Mouse (Mus musculus) lung, embryonic 16.5 days (tissue): ENCODE data around the gene Rabgef1. TPM values are rescaled to one million over a fixed set of nuclear protein-coding genes. Genes with fewer than 3 reads are reported as not detected.
A peak's percentile ranks its signal among the peaks of the same experiment; 100 is the strongest.
"Not testable (repeated sequence)": the region's sequence is repeated elsewhere in the genome, so short reads cannot be mapped to it uniquely, and the experiment has no call there.

Experiments used
- ATAC-seq: fragments of 200-750 bp; cut with Nextera tagmentation; 2 replicates; pipeline ENCODE4 v1.8.0; 2017; ENCODE audit warnings: low read depth, mild to moderate bottlenecking, moderate library complexity
- H3K27ac ChIP-seq: fragments of 300-500 bp; sonication (generic); 2 replicates; pipeline ENCODE4 v1.5.1; 2014; ENCODE audit warnings: mild to moderate bottlenecking, control low read depth, low read length
- H3K27me3 ChIP-seq: fragments of 300-500 bp; sonication (generic); 2 replicates; pipeline ENCODE4 v1.6.1; 2014; ENCODE audit warnings: low read depth, low read length, mixed read lengths; ENCODE audit not compliant: control insufficient read depth, insufficient read depth
- H3K36me3 ChIP-seq: fragments of 300-500 bp; sonication (generic); 2 replicates; pipeline ENCODE4 v1.6.1; 2014; ENCODE audit warnings: low read length; ENCODE audit not compliant: control insufficient read depth, insufficient read depth
- H3K4me1 ChIP-seq: fragments of 300-500 bp; sonication (generic); replicated peaks from 2 replicates; pipeline ENCODE4 v1.6.1; 2014; ENCODE audit warnings: low read length, mixed read lengths; ENCODE audit not compliant: control insufficient read depth, insufficient read depth
- H3K4me2 ChIP-seq: fragments of 300-500 bp; sonication (generic); 2 replicates; pipeline ENCODE4 v1.6.1; 2014; ENCODE audit warnings: low read depth, low read length, control low read depth
- H3K4me3 ChIP-seq: fragments of 300-500 bp; sonication (generic); 2 replicates; pipeline ENCODE4 v1.5.1; 2014; ENCODE audit warnings: mild to moderate bottlenecking, low read length, control low read depth
- H3K9ac ChIP-seq: fragments of 300-500 bp; sonication (generic); 2 replicates; pipeline ENCODE4 v1.6.1; 2014; ENCODE audit warnings: low read length, control low read depth
- H3K9me3 ChIP-seq: fragments of 300-500 bp; sonication (generic); 2 replicates; pipeline ENCODE4 v1.6.1; 2016; ENCODE audit warnings: low read length; ENCODE audit not compliant: control insufficient read depth
- WGBS: fragments of 180-500 bp; shearing (Covaris S2); extraction: QIAGEN DNeasy Blood & Tissue Kit; methylation state at CpG from one replicate; pipeline ENCODE4 v1.1.7; 2014; 5-methylcytosine and 5-hydroxymethylcytosine counted together
- polyA plus RNA-seq: library from polyadenylated mRNA; unstranded; fragments of >200 nt; fragmentation: Nextera tagmentation; extraction: Ambion mirVana; gene quantifications from 2 replicates; pipeline ENCODE4 v1.2.1, GENCODE M21; 2015

Gene Rabgef1
- polyA plus RNA-seq, 1 experiment from 2014 or later: 31.1 TPM

DNA sequence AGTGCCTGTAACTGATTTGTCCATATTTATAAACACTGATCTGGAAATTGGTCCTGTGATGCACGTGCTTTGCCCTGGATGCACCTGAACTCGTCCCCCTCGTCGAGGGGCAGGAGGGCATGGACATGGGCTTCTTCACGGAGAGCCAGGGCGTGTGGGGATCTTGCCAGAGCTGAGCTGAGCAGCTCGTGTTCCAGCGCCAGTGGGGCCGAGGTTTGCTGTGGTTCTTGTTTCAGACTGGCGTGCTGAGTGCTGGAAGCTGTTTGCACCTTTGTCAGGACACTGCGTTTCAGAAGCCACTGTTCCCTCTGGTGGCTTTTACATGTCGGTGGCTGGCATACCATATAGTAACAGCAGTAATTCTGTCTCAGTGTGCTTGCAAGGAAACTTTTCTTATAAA is 69.8 kb downstream of the Rabgef1 start:
- Histone ChIP-seq H3K36me3 (peaks cover 57% of the 10 kb centered on the region), H3K27me3 (no peaks in the 10 kb centered on the region), H3K9me3 (no peaks in the 10 kb centered on the region), H3K27ac (no peak overlapping the region), H3K9ac (no peak overlapping the region), H3K4me1 (no peaks in the 10 kb centered on the region), H3K4me3 (no peak overlapping the region), H3K4me2 (no peak overlapping the region)
- 87% methylated on average over 12 of the region's 12 CpGs for WGBS
- no peak for ATAC-seq

DNA sequence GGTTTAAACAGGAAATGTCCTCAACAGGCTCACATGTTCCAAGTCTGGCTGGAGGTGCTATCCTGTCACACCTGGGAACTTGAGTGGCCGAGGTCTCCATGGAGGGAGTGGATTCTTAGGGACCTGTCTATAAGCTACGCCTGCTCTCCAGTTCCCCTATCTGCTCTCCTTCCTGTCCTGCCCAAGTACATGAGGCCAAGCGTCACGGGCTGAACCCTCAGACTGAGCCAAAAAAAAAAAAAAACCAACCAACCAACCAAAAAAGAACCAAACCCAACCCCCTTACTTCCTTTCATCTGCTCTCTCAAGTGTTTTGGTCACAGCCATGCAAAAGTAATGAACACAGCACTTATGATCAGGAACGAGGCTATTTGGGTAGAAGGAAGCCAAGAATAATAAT is 76.2 kb downstream of the Rabgef1 start:
- no peak overlapping the region for H3K27ac ChIP-seq
- ATAC-seq: no peak
- no peaks in the 10 kb centered on the region for H3K9me3 ChIP-seq
- peaks cover 66% of the 10 kb centered on the region for H3K36me3 ChIP-seq
- WGBS: 57% methylated on average over 5 of the region's 5 CpGs
- H3K4me1 ChIP-seq: no peaks in the 10 kb centered on the region
- no peak overlapping the region for H3K9ac ChIP-seq
- no peak overlapping the region for H3K4me2 ChIP-seq
- H3K27me3 ChIP-seq: no peaks in the 10 kb centered on the region
- H3K4me3 ChIP-seq: no peak overlapping the region

DNA sequence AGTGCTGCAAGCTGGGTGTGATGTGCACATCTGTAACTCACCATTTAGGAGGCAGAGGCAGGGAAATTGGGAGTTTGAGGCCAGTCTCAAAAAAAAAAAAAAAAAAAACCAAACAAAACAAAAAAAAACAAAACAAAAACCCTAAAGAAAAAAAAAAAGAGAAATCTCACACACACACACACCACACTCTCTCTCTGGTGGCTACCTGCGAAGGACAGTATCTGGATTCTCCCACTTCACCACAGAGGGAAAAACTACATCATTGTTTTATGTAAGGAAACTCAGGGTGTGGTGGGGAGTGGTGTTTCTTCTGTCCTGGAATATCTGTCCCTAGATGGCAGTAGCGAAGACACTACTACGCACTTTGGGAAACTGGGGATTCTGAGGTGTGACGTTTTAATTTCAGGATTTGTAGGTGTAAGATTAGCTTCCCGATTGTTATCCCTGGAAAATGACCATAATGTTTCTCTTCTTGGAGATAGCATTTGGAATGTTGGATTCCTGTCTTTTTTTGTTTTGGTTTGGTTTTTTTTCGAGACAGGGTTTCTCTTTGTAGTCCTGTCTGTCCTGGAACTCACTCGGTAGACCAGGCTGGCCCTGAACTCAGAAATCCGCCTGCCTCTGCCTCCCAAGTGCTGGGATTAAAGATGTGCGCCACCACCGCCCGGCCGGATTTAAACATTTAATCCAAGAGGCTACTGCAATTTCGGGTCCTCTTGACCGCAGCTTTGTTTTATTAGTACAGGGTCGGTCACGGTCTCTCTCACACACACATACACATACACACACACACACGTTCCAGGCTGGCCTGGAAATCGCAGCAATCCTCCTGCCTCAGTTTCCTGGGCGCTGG is 82.8 kb downstream of the Rabgef1 start:
- Histone ChIP-seq H3K4me1 (peaks cover 18% of the 10 kb centered on the region), H3K4me2 (peak overlapping the region; percentile 59), H3K27ac (peak overlapping the region; percentile 89; the same call in 1 of the 2 replicates), H3K36me3 (peaks cover 25% of the 10 kb centered on the region), H3K4me3 (peak overlapping the region; percentile 81), H3K27me3 (no peaks in the 10 kb centered on the region), H3K9ac (peak overlapping the region; percentile 77), H3K9me3 (no peaks in the 10 kb centered on the region)
- 8% methylated on average over 19 of the region's 19 CpGs for WGBS
- no peak for ATAC-seq

DNA sequence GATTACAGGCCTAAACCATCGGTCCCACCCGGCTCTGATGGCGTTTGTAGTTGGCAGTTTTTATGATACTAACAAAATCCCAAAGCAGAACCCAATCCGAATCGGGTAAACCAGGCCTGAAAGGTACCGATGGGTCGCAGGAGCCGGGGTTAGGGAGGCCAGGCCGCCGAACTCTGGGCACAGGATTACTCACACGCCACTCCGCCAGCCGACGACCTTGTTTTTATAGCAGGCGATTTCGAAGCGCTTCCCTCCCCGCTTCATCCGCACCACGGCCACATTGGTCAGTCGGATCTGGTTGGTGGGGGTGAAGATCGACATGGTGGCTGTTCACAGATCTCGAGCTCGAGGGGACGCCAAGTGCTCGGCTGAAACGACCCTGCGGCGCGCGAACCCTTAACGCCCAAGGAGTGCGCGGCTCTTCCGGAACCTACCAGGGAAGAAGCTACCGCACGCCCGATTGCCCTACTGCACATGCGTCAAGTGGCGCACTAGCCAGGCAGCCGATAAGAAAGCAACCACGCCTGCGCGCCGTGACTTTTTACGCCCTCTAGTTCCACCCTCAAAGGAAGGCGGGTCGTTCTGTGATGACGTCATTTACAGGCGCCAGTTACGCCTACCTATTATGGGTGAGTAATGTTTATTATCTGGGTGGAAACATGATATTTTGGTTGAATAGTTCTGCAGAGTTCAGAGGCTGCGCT is 83.6 kb downstream of the Rabgef1 start, which contains the start of the genes Sbds and Tyw1:
Gene Sbds, minus strand, starts transcription at position 514 of the 704 bp plus-strand sequence.
Gene Tyw1, plus strand, starts transcription at position 603 of the 704 bp plus-strand sequence.
- H3K27ac ChIP-seq: peak within 1 kb of the TSS; percentile 89
- peak within 1 kb of the TSS; percentile 77 for H3K9ac ChIP-seq
- under 1% methylated on average over 52 of the region's 52 CpGs for WGBS
- no peaks in the 10 kb centered on the region for H3K27me3 ChIP-seq
- peaks cover 18% of the 10 kb centered on the region for H3K4me1 ChIP-seq
- no peaks in the 10 kb centered on the region for H3K9me3 ChIP-seq
- H3K4me3 ChIP-seq: peak within 1 kb of the TSS; percentile 81
- peaks cover 18% of the 10 kb centered on the region for H3K36me3 ChIP-seq
- peak within 1 kb of the TSS; percentile 64 for H3K4me2 ChIP-seq
- peak; percentile 88 for ATAC-seq

DNA sequence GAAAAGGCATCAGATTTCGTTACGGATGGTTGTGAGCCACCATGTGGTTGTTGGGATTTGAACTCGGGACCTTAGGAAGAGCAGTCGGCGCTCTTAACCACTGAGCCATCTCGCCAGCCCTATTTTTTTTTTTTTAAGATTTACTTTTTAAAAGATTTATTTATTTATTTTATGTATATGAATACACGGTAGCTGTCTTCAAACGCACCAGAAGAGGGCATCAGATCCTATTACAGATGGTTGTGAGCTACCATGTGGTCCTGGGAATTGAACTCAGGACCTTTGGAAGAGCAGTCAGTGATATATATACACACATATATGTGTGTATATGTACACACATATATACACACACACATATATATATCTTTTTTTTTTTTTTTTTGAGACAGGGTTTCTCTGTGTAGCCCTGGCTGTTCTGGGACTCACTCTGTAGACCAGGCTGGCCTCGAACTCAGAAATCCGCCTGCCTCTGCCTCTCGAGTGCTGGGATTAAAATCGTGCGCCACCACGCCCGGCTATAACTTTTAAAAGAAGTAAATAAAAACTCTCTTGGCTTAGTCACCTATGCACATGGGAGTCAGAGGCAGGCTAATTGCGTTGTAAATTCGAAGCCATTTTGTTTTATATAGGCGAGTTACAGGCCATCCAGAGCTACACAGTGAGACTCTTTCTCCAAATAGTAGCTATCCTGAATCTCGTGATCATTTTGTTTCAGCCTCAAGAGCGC is 84.4 kb downstream of the Rabgef1 start:
- 22% methylated on average over 20 of the region's 20 CpGs for WGBS
- Histone ChIP-seq H3K36me3 (peaks cover 10% of the 10 kb centered on the region), H3K4me2 (peak overlapping the region; percentile 64), H3K9ac (0 out of 2 replicates have a peak overlapping the region, but pooled peaks have one; percentile 2), H3K27ac (peak overlapping the region; percentile 40; the same call in 1 of the 2 replicates), H3K4me1 (peaks cover 18% of the 10 kb centered on the region), H3K4me3 (peak overlapping the region; percentile 81)
- not testable (repeated sequence) for ATAC-seq, H3K9me3 ChIP-seq, H3K27me3 ChIP-seq

DNA sequence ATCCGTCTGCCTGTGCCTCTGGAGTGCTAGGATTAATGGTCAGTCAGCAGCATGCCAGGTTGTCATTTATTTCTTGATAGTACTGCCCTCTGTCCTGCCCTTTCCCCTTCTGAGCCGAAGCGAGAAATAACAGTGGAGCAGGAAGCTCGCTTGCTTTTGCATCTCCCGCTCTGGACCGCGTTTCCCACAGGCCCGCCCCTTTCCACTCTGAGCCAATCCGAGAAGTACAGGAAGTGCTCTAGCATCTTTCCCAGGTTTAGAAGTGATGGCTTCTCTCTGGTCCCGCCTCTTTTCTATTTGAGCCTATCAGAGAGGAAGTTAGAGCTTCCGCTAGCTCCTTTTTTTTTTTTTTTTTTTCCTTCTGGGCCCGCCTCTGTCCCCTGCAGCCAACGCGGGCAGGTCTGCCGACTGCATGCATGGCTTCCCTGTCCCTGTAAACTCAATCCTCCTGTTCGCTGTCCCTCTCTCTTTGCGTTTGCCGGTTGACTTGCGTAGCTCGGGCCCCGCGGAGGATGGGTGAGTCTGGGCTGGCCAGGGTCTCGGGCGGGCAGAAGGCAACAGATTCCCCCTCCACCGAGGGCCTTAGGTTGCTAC is 85.2 kb downstream of the Rabgef1 start:
- peaks cover 18% of the 10 kb centered on the region for H3K4me1 ChIP-seq
- peak overlapping the region; percentile 71 for H3K27ac ChIP-seq
- ATAC-seq: peak; percentile 95
- H3K4me2 ChIP-seq: peak overlapping the region; percentile 88
- no peaks in the 10 kb centered on the region for H3K27me3 ChIP-seq
- no peaks in the 10 kb centered on the region for H3K9me3 ChIP-seq
- peaks cover 6% of the 10 kb centered on the region; the same call in 1 of the 2 replicates for H3K36me3 ChIP-seq
- H3K4me3 ChIP-seq: peak overlapping the region; percentile 77
- H3K9ac ChIP-seq: peak overlapping the region; percentile 84
- under 1% methylated on average over 24 of the region's 25 CpGs for WGBS

DNA sequence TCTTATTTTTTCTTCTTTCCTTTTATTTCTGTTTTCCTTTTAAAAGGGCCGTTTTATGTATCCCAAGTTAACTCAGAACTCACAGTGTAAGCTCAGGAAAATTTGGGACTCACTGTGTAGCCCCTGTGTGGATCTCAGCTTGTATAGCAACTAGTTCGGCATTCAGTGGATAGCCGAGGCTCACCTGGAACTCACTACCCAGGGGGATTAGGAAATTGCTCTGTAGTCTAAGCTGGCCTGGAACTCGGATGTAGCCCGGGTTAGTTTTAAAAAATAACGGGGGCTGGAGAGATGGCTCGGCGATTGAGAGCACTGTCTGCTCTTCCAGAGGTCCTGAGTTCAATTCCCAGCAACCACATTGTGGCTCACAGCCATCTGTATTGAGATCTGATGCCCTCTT is 85.7 kb downstream of the Rabgef1 start:
- H3K27ac ChIP-seq: peak overlapping the region; percentile 71
- H3K27me3 ChIP-seq: no peaks in the 10 kb centered on the region
- H3K9ac ChIP-seq: peak overlapping the region; percentile 84
- peaks cover 4% of the 10 kb centered on the region; the same call in 1 of the 2 replicates for H3K36me3 ChIP-seq
- no peak for ATAC-seq
- H3K4me1 ChIP-seq: peaks cover 18% of the 10 kb centered on the region
- 10% methylated on average over 8 of the region's 8 CpGs for WGBS
- H3K4me2 ChIP-seq: peak overlapping the region; percentile 88
- H3K4me3 ChIP-seq: peak overlapping the region; percentile 77
- H3K9me3 ChIP-seq: no peaks in the 10 kb centered on the region

DNA sequence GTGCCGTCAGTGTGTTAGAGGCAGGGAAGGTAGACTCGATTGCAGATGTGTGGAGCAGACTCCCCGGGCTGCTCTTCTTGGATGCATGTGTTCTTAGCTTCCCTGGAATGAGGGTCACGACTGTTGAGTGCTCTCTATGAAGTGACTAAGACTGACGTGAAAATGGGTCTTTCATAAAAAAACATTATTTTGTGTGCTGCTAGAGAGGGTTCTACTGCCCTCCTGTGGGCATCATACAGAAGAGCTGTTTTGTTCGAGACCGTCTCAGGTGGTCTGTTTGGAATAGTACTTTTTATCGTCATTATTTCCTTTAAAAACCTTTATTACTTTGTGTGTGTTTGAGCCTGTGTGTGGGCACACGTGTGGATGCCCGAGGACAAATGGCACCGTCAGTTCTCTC is 91.9 kb downstream of the Rabgef1 start:
- Histone ChIP-seq H3K4me3 (no peak overlapping the region), H3K9ac (no peak overlapping the region), H3K4me2 (no peak overlapping the region), H3K27ac (no peak overlapping the region), H3K4me1 (no peaks in the 10 kb centered on the region), H3K36me3 (peaks cover 11% of the 10 kb centered on the region), H3K27me3 (no peaks in the 10 kb centered on the region), H3K9me3 (no peaks in the 10 kb centered on the region)
- no peak for ATAC-seq
- 66% methylated on average over 11 of the region's 11 CpGs for WGBS
